Comparison of ENCODE assay signal across 11 mouse cellular contexts in the genomic region with DNA sequence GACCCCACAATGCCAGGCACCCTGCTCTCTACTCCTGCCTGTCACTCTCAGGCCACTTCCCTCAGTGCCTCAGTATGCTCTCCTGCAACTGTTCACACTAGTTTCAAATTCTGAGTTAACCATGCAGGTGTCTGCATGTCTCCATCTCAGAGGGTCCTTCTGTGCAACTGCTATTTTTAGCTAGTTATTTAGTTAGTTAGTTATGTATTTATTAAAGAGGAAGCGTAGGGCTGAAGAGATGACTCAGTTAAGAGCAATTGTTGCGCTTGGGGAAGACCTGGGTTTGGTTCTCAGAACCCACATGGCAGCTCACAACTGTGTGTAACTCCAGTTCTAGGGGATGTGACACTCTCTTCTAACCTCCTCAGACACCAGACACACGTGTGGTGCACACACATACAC.
"Had no signal": no experiment of that assay in that cellular context is flagged by ENCODE, and none has a peak within 500 bp of the region (broad histone marks: within the 10 kb centered on the region; RNA-seq: fewer than 3 reads in every experiment).

No protein-coding gene starts in this region.

- H3K9ac ChIP-seq: liver, embryonic 12.5 days; lung, embryonic 14.5 days; midbrain, embryonic 13.5 days; neural tube, embryonic 15.5 days had no signal

- H3K4me2 ChIP-seq: liver, embryonic 12.5 days; lung, embryonic 14.5 days; midbrain, embryonic 13.5 days; neural tube, embryonic 15.5 days had no signal

- DNase-seq: kidney, adult 18-20 months; kidney, postnatal 10 days; kidney, postnatal 4 days; left cerebral cortex, postnatal 4 days; lung, embryonic 14.5 days; spleen, adult 18-20 months; thymus, postnatal 4 days had no signal

- H3K4me3 ChIP-seq: layer of hippocampus, adult 2 months; liver, embryonic 12.5 days; midbrain, embryonic 13.5 days; neural tube, embryonic 15.5 days had no signal

- H3K36me3 ChIP-seq: liver, embryonic 12.5 days; midbrain, embryonic 13.5 days; neural tube, embryonic 15.5 days had no signal

- ATAC-seq: liver, embryonic 12.5 days; midbrain, embryonic 13.5 days had no signal

- H3K9me3 ChIP-seq: liver, embryonic 12.5 days; midbrain, embryonic 13.5 days; neural tube, embryonic 15.5 days had no signal

- H3K27me3 ChIP-seq: midbrain, embryonic 13.5 days; neural tube, embryonic 15.5 days had no signal

- H3K27ac ChIP-seq: layer of hippocampus, adult 2 months; liver, embryonic 12.5 days; midbrain, embryonic 13.5 days; neural tube, embryonic 15.5 days had no signal
